1 mouse cellular context compared by ENCODE assay signal in genomic region chr4:147170547-147170946, GRCm38 (mm10). TPM values are rescaled to one million over a fixed set of nuclear protein-coding genes. Genes with fewer than 3 reads are reported as not detected.
"Had no signal": no experiment of that assay in that cellular context is flagged by ENCODE, and none has a peak within 500 bp of the region (broad histone marks: within the 10 kb centered on the region; RNA-seq: fewer than 3 reads in every experiment).

No protein-coding gene starts in this region.

RNA-seq across cellular contexts. Expression of gene Zfp991, which starts 38.7 kb away (rescaled TPM):
- polyA plus RNA-seq: liver, adult 2 months had no signal
